Mouse (Mus musculus) heart, adult 2 months (tissue): ENCODE results near the gene Itga10. TPM values are rescaled to one million over a fixed set of nuclear protein-coding genes. Genes with fewer than 3 reads are reported as not detected.

Experiments
- DNase-seq, 2 experiments: peaks; one replicate each; pipeline ENCODE4 v3.0.0; 2021
- H3K27ac ChIP-seq: fragments of 200-600 bp; 2 replicates; pipeline ENCODE4 v1.8.1; 2022
- H3K27me3 ChIP-seq: fragments of 200-500 bp; 2 replicates; pipeline ENCODE4 v1.6.1; 2012; ENCODE audit warnings: mild to moderate bottlenecking, low read length, inconsistent platforms, mixed read lengths; ENCODE audit not compliant: control insufficient read depth, insufficient read depth
- H3K36me3 ChIP-seq: fragments of 200-500 bp; 2 replicates; pipeline ENCODE4 v1.6.1; 2012; ENCODE audit warnings: low read length, inconsistent platforms; ENCODE audit not compliant: control insufficient read depth, insufficient read depth
- H3K4me1 ChIP-seq: fragments of 200-500 bp; 2 replicates; pipeline ENCODE4 v1.6.1; 2011; ENCODE audit warnings: low read length; ENCODE audit not compliant: control insufficient read depth, insufficient read depth
- H3K4me3 ChIP-seq: fragments of 200-600 bp; 2 replicates; pipeline ENCODE4 v1.8.1; 2022
- H3K79me2 ChIP-seq: fragments of 200-500 bp; replicated peaks from 2 replicates; pipeline ENCODE4 v1.6.1; 2012; ENCODE audit warnings: mild to moderate bottlenecking, inconsistent platforms, low read length, moderate library complexity, mixed read lengths; ENCODE audit not compliant: control insufficient read depth, insufficient read depth
- H3K9ac ChIP-seq: fragments of 200-500 bp; 2 replicates; pipeline ENCODE4 v1.6.1; 2012; ENCODE audit warnings: low read depth, mild to moderate bottlenecking, control low read depth, inconsistent platforms, low read length, mixed read lengths
- CTCF ChIP-seq: fragments of 200-600 bp; IDR thresholded peaks from 2 replicates; pipeline ENCODE4 v1.8.1; 2022; ENCODE audit warnings: antibody characterized with exemption, mild to moderate bottlenecking, moderate library complexity
- EP300 ChIP-seq: fragments of 200-500 bp; IDR thresholded peaks from 2 replicates; pipeline ENCODE4 v1.6.1; 2011; ENCODE audit warnings: low read depth, low read length, control low read depth; ENCODE audit not compliant: insufficient read depth
- POLR2A ChIP-seq: fragments of 200-500 bp; IDR thresholded peaks from 2 replicates; pipeline ENCODE4 v1.6.1; 2011; ENCODE audit warnings: mild to moderate bottlenecking, low read depth, low read length, control low read depth; ENCODE audit not compliant: insufficient read depth
- WGBS: fragments of 180-500 bp; shearing (Covaris S2); methylation state at CpG from one replicate; pipeline ENCODE4 v1.1.7; 2018; 5-methylcytosine and 5-hydroxymethylcytosine counted together
- intact Hi-C: fragments of 180-260 bp; cut with DNase I; formaldehyde crosslinking; loops from one replicate; pipeline ENCODE4 v1.15.1; 2025
- polyA plus RNA-seq: library from polyadenylated mRNA; depleted of rRNA; stranded (reverse); fragments of >200 nt; gene quantifications from 2 replicates; pipeline ENCODE4 v1.2.3, GENCODE M21; 2012
- total RNA-seq, 2 experiments: library from RNA; stranded (reverse); gene quantifications; 2 replicates each; pipeline ENCODE4 v1.2.3; 2021

Itga10 gene
- total and polyA plus RNA-seq, 3 experiments = 0.70 to 1.5 (median 0.91) TPM

DNA sequence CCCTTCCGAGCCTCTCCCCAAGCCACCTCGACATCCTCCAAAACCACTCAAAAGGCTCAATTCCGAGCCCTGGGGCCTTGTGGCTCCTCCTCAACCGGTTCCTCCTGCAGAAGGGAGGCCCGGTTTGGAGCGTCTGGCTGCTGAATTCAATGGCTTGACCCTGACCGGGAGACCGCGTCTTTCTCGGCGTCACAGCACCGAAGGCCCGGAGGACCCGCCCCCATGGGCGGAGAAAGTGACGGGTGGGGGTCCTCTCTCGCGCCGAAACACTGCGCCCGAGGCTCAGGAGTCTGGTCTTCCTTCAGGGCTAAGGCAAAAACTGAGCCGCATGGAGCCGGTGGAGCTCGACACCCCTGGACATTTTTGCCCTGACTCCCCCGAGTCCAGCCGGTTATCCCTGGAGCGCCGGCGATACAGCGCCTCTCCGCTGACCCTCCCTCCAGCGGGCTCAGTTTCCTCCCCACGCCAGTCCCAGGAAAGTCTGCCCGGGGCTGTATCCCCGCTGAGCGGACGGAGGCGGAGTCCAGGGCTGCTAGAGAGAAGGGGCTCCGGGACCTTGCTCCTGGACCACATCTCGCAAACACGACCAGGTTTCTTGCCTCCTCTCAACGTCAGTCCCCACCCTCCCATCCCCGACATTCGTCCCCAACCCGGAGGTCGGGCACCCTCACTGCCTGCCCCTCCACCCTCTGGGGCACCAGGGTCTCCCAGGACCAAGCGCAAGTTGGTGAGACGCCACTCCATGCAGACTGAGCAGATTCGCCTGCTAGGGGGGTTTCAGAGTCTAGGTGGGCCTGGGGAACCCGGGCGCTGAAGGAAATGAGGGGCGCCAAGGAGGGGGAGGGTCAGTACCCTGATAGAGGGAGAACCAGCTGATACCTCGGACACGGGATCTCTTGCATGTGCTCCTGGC lies 47.0 kb upstream of the Itga10 start:
- H3K9ac ChIP-seq = peak overlapping the region; percentile 61
- H3K4me1 ChIP-seq = peaks cover 10% of the 10 kb centered on the region
- H3K4me3 ChIP-seq = peak overlapping the region; percentile 67
- no peaks in the 10 kb centered on the region for H3K27me3 ChIP-seq
- intact Hi-C loops = no loop called here
- H3K36me3 ChIP-seq = peaks cover 12% of the 10 kb centered on the region
- WGBS = 11% methylated on average over 54 of the region's 54 CpGs
- peak overlapping the region; percentile 70 for H3K27ac ChIP-seq
- DNase-seq = peak; percentile 87
- TF ChIP-seq POLR2A (peak; percentile 89), EP300 (no peak), CTCF (no peak)
- no peaks in the 10 kb centered on the region for H3K79me2 ChIP-seq

DNA sequence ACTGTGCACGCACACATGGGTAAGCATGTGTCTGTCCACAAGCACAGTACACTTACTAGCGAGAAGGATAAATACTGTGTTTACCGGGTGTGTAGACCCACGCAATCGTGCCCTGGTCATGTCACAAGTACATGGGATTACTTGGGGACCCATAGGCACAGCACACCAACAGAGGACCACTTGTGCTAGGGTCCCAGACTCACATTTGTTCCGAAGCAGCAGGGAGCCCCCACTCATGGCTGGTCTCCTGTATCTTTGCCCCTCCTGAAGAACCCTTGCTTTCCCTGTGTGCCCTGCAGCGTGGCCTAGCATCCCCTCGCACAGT lies 46.4 kb upstream of the Itga10 start:
- intact Hi-C loops = no loop called here
- WGBS = 84% methylated on average over 8 of the region's 8 CpGs
- no peak for TF ChIP-seq POLR2A
- TF ChIP-seq CTCF = no peak
- no peak for TF ChIP-seq EP300
- Histone ChIP-seq H3K79me2 (peaks cover 2% of the 10 kb centered on the region), H3K27me3 (no peaks in the 10 kb centered on the region), H3K27ac (no peak overlapping the region; the same call in 1 of the 2 replicates), H3K4me3 (no peak overlapping the region), H3K9ac (no peak overlapping the region), H3K4me1 (peaks cover 12% of the 10 kb centered on the region), H3K36me3 (peaks cover 15% of the 10 kb centered on the region)
- DNase-seq = no peak

DNA sequence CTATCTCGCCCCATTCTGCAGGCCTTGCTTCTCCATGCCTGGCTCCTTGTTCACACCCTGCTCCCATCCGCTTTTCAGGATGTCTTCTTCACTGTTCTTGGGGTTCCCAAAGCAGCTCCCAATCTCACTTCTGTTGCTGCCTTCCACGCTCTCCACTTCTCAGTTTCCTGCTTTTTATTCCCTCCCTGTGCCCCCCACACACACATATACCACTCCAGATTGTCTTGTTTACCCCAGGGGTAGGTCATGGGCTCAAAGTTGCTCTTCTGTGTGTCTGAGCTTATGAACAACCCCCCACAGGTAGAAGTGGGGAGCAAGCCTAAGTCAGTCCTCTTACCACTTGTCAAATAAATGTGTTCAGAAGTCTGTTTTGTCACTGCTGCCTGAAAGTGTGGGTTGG lies 46.0 kb upstream of the Itga10 start:
- peaks cover 2% of the 10 kb centered on the region for H3K79me2 ChIP-seq
- H3K27ac ChIP-seq = no peak overlapping the region
- H3K9ac ChIP-seq = no peak overlapping the region
- no peak for DNase-seq
- H3K4me1 ChIP-seq = peaks cover 13% of the 10 kb centered on the region
- no peak overlapping the region for H3K4me3 ChIP-seq
- no peaks in the 10 kb centered on the region for H3K27me3 ChIP-seq
- intact Hi-C loops = no loop called here
- peaks cover 16% of the 10 kb centered on the region for H3K36me3 ChIP-seq
- WGBS = 97% methylated on average over 3 of the region's 3 CpGs
- TF ChIP-seq POLR2A (no peak), CTCF (no peak), EP300 (no peak)

GRCm38 (mm10) chr3:96600639-96601250 lies 44.6 kb upstream of the Itga10 start, which contains the start of gene Lix1l:
Gene Lix1l, plus strand, starts transcription at chr3:96601149.
- intact Hi-C loops = no loop called here
- under 1% methylated on average over 24 of the region's 27 CpGs for WGBS
- peak within 1 kb of the TSS; percentile 87 for H3K9ac ChIP-seq
- peaks cover 19% of the 10 kb centered on the region for H3K36me3 ChIP-seq
- no peaks in the 10 kb centered on the region for H3K27me3 ChIP-seq
- peak within 1 kb of the TSS; percentile 91 for H3K4me3 ChIP-seq
- H3K79me2 ChIP-seq = peaks cover 4% of the 10 kb centered on the region
- peak; percentile 74 for TF ChIP-seq POLR2A
- peak; percentile 74 for TF ChIP-seq EP300
- TF ChIP-seq CTCF = no peak
- H3K27ac ChIP-seq = peak within 1 kb of the TSS; percentile 94
- peak; percentile 94 to 96 for DNase-seq
- H3K4me1 ChIP-seq = peaks cover 16% of the 10 kb centered on the region

DNA sequence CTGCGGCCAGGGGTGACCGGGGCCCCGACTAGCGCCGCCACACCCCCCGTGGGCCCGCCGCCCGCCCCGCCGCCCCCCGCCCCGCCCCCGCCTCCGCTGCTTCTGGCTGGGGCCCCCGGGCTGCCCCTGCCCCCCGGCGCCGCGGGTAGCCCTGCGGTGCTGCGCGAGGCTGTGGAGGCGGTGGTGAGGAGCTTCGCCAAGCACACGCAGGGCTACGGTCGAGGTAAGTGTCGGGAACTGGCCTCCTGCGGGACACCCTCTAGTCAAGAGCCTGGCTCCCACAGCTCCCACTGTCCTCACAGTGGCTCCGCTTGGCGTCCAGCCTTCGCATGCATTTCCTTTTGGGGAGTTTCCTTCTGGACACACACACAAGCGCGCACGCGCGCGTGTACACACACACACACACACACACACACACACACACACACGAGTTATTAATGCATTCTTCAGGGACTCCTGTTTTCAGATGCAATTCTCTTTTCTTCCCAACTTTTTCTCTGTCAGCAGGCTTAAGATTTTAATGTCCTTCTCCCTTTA lies 44.1 kb upstream of the Itga10 start:
- H3K79me2 ChIP-seq = peaks cover 4% of the 10 kb centered on the region
- H3K27ac ChIP-seq = peak overlapping the region; percentile 94
- H3K4me3 ChIP-seq = peak overlapping the region; percentile 91
- DNase-seq = peak; percentile 86 to 89
- WGBS = 1% methylated on average over 23 of the region's 40 CpGs
- peak overlapping the region; percentile 87 for H3K9ac ChIP-seq
- peaks cover 19% of the 10 kb centered on the region for H3K36me3 ChIP-seq
- peak; percentile 73 for TF ChIP-seq POLR2A
- no peak for TF ChIP-seq CTCF
- TF ChIP-seq EP300 = peak; percentile 62; the same call in 1 of the 2 replicates
- H3K4me1 ChIP-seq = peaks cover 14% of the 10 kb centered on the region
- intact Hi-C loops = no loop called here
- H3K27me3 ChIP-seq = no peaks in the 10 kb centered on the region
